Comparison of ENCODE assay signal across 8 mouse cellular contexts in genomic region chr14:79503371-79504075, GRCm38 (mm10). TPM values are rescaled to one million over a fixed set of nuclear protein-coding genes. Genes with fewer than 3 reads are reported as not detected.
A peak's percentile ranks its signal among the peaks of the same experiment; 100 is the strongest.
DNase-seq lines count a peak whose midpoint lies in the region; ATAC-seq lines count a peak whose summit lies in the region.

No protein-coding gene starts in this region.

- no peaks in the 10 kb centered on the region for H3K4me1 ChIP-seq in forebrain, embryonic 14.5 days (ENCODE audit: control insufficient read depth, insufficient read depth, low read length)
- H3K4me1 ChIP-seq in forebrain, embryonic 15.5 days = no peaks in the 10 kb centered on the region
- peaks cover 43% of the 10 kb centered on the region for H3K4me1 ChIP-seq in heart, embryonic 13.5 days
- H3K4me1 ChIP-seq in limb, embryonic 13.5 days = peaks cover 20% of the 10 kb centered on the region

- H3K9ac ChIP-seq in forebrain, embryonic 14.5 days (ENCODE audit: low read length) = no peak overlapping the region
- H3K9ac ChIP-seq in forebrain, embryonic 15.5 days (replicated peaks) = no peak overlapping the region
- H3K9ac ChIP-seq in heart, embryonic 13.5 days = no peak overlapping the region
- H3K9ac ChIP-seq in limb, embryonic 13.5 days = no peak overlapping the region

- no peak for ATAC-seq in forebrain, embryonic 14.5 days
- ATAC-seq in forebrain, embryonic 15.5 days (replicated peaks) = no peak
- no peak for ATAC-seq in heart, embryonic 13.5 days (ENCODE audit: extremely low read depth, insufficient number of reproducible peaks, low FRiP score, low TSS enrichment)
- ATAC-seq in limb, embryonic 13.5 days (ENCODE audit: low FRiP score, low read depth) = no peak
- ATAC-seq in erythroblast, adult 5-6 weeks (replicated peaks; ENCODE audit: low FRiP score, poor library complexity, severe bottlenecking) = no peak

- H3K36me3 ChIP-seq in forebrain, embryonic 14.5 days (ENCODE audit: control insufficient read depth, insufficient read depth, low read length) = no peaks in the 10 kb centered on the region
- no peaks in the 10 kb centered on the region for H3K36me3 ChIP-seq in forebrain, embryonic 15.5 days
- peaks cover 8% of the 10 kb centered on the region for H3K36me3 ChIP-seq in heart, embryonic 13.5 days
- H3K36me3 ChIP-seq in limb, embryonic 13.5 days = peaks cover 5% of the 10 kb centered on the region; the same call in 1 of the 2 replicates

- no peak overlapping the region for H3K27ac ChIP-seq in forebrain, embryonic 14.5 days (ENCODE audit: low read depth, low read length)
- H3K27ac ChIP-seq in forebrain, embryonic 15.5 days (replicated peaks) = no peak overlapping the region
- H3K27ac ChIP-seq in heart, embryonic 13.5 days (replicated peaks) = peak overlapping the region; percentile 74
- peak overlapping the region; percentile 48; the same call in 1 of the 2 replicates for H3K27ac ChIP-seq in limb, embryonic 13.5 days

- WGBS in forebrain, embryonic 14.5 days = 59% methylated on average over 5 of the region's 5 CpGs
- WGBS in forebrain, embryonic 15.5 days = 54% methylated on average over 5 of the region's 5 CpGs
- WGBS in heart, embryonic 13.5 days = 47% methylated on average over 5 of the region's 5 CpGs
- WGBS in limb, embryonic 13.5 days = 50% methylated on average over 5 of the region's 5 CpGs

- H3K27me3 ChIP-seq in forebrain, embryonic 14.5 days (replicated peaks; ENCODE audit: control insufficient read depth, insufficient read depth, low read length) = no peaks in the 10 kb centered on the region
- no peaks in the 10 kb centered on the region for H3K27me3 ChIP-seq in forebrain, embryonic 15.5 days
- no peaks in the 10 kb centered on the region for H3K27me3 ChIP-seq in heart, embryonic 13.5 days (replicated peaks)
- H3K27me3 ChIP-seq in limb, embryonic 13.5 days = no peaks in the 10 kb centered on the region

- DNase-seq in forebrain, embryonic 14.5 days (ENCODE audit: low spot score) = peak; percentile 33
- DNase-seq in 416B (ENCODE audit: low read depth) = peak; percentile 43
- no peak for DNase-seq in right cerebral cortex, postnatal 10 days (ENCODE audit: low spot score in 2 of 2)
- DNase-seq in layer of hippocampus, adult 8-10 months (ENCODE audit: low spot score in 2 of 2) = no peak

- no peak overlapping the region for H3K4me3 ChIP-seq in forebrain, embryonic 14.5 days (ENCODE audit: low read depth, low read length)
- H3K4me3 ChIP-seq in forebrain, embryonic 15.5 days = no peak overlapping the region
- no peak overlapping the region for H3K4me3 ChIP-seq in heart, embryonic 13.5 days
- no peak overlapping the region for H3K4me3 ChIP-seq in limb, embryonic 13.5 days

- no peaks in the 10 kb centered on the region for H3K9me3 ChIP-seq in forebrain, embryonic 14.5 days (replicated peaks; ENCODE audit: control insufficient read depth, low read length)
- H3K9me3 ChIP-seq in forebrain, embryonic 15.5 days = no peaks in the 10 kb centered on the region
- no peaks in the 10 kb centered on the region; the same call in 1 of the 2 replicates for H3K9me3 ChIP-seq in heart, embryonic 13.5 days
- H3K9me3 ChIP-seq in limb, embryonic 13.5 days = no peaks in the 10 kb centered on the region

- H3K4me2 ChIP-seq in forebrain, embryonic 14.5 days (ENCODE audit: low read length) = no peak overlapping the region
- H3K4me2 ChIP-seq in forebrain, embryonic 15.5 days (replicated peaks) = no peak overlapping the region
- no peak overlapping the region; the same call in 1 of the 2 replicates for H3K4me2 ChIP-seq in heart, embryonic 13.5 days
- no peak overlapping the region for H3K4me2 ChIP-seq in limb, embryonic 13.5 days (replicated peaks)

RNA-seq across cellular contexts. Expression of gene Wbp4, which starts 22.2 kb away (rescaled TPM):
- 43.9 and 48.6 TPM in 2 replicates for polyA plus RNA-seq in forebrain, embryonic 14.5 days (2014; fragmentation: Nextera tagmentation; extraction: Ambion mirVana)
- 43.4 and 46.8 TPM in 2 replicates for polyA plus RNA-seq in forebrain, embryonic 15.5 days (2015; fragmentation: Nextera tagmentation; extraction: Ambion mirVana)
- 24.5 and 26.4 TPM in 2 replicates for polyA plus RNA-seq in heart, embryonic 13.5 days (2015; fragmentation: Nextera tagmentation; extraction: Ambion mirVana)
- polyA plus RNA-seq in limb, embryonic 13.5 days (2015; fragmentation: Nextera tagmentation; extraction: Ambion mirVana) = 48.5 and 49.5 TPM in 2 replicates
- 12.1 and 13.0 TPM in 2 replicates for total RNA-seq in erythroblast, adult 5-6 weeks (2015; ENCODE audit: low replicate concordance)
- total RNA-seq in erythroblast, adult 5-6 weeks (2017; ENCODE audit: low replicate concordance) = 30.7 and 45.6 TPM in 2 replicates
- total RNA-seq in layer of hippocampus, adult 8-10 months (2022) = 10 to 100 TPM; 47.9 to 53.4 (median 48.8) TPM

RNA-seq across cellular contexts. Expression of gene Elf1, which starts 22.5 kb away (rescaled TPM):
- 1.9 and 2.7 TPM in 2 replicates for polyA plus RNA-seq in forebrain, embryonic 14.5 days (2014; fragmentation: Nextera tagmentation; extraction: Ambion mirVana)
- polyA plus RNA-seq in forebrain, embryonic 15.5 days (2015; fragmentation: Nextera tagmentation; extraction: Ambion mirVana) = 3.3 and 3.7 TPM in 2 replicates
- polyA plus RNA-seq in heart, embryonic 13.5 days (2015; fragmentation: Nextera tagmentation; extraction: Ambion mirVana) = 7.2 and 8.0 TPM in 2 replicates
- 9.2 and 9.9 TPM in 2 replicates for polyA plus RNA-seq in limb, embryonic 13.5 days (2015; fragmentation: Nextera tagmentation; extraction: Ambion mirVana)
- 38.8 and 45.6 TPM in 2 replicates for total RNA-seq in erythroblast, adult 5-6 weeks (2015; ENCODE audit: low replicate concordance)
- total RNA-seq in erythroblast, adult 5-6 weeks (2017; ENCODE audit: low replicate concordance) = 83.8 and 92.9 TPM in 2 replicates
- total RNA-seq in layer of hippocampus, adult 8-10 months (2022) = 1 to 10 TPM; 4.2 to 7.9 (median 6.2) TPM

RNA-seq across cellular contexts. Expression of gene Kbtbd6, which starts 51.9 kb away (rescaled TPM):
- polyA plus RNA-seq in forebrain, embryonic 14.5 days (2014; fragmentation: Nextera tagmentation; extraction: Ambion mirVana) = 3.0 and 3.1 TPM in 2 replicates
- 3.0 and 4.0 TPM in 2 replicates for polyA plus RNA-seq in forebrain, embryonic 15.5 days (2015; fragmentation: Nextera tagmentation; extraction: Ambion mirVana)
- polyA plus RNA-seq in heart, embryonic 13.5 days (2015; fragmentation: Nextera tagmentation; extraction: Ambion mirVana) = 1.4 and 2.5 TPM in 2 replicates
- polyA plus RNA-seq in limb, embryonic 13.5 days (2015; fragmentation: Nextera tagmentation; extraction: Ambion mirVana) = 3.4 and 3.7 TPM in 2 replicates
- 0.96 and 2.1 TPM in 2 replicates for total RNA-seq in erythroblast, adult 5-6 weeks (2015; ENCODE audit: low replicate concordance)
- 2.6 and 3.6 TPM in 2 replicates for total RNA-seq in erythroblast, adult 5-6 weeks (2017; ENCODE audit: low replicate concordance)
- total RNA-seq in layer of hippocampus, adult 8-10 months (2022) = 1 to 10 TPM in 3 of 4 experiments, under 1 TPM in 1; 0.89 to 1.2 (median 1.1) TPM

Comparison
In these comparisons a context has a peak if more than half of its experiments do, and no peak if none do; other contexts are left out.
1. DNase-seq: peak in forebrain, embryonic 14.5 days (single experiment) and 416B (single experiment); none in right cerebral cortex, postnatal 10 days (0 of 2) and layer of hippocampus, adult 8-10 months (0 of 2).
2. H3K27ac ChIP-seq: peak in heart, embryonic 13.5 days (single experiment) and limb, embryonic 13.5 days (single experiment); none in forebrain, embryonic 14.5 days (single experiment) and forebrain, embryonic 15.5 days (single experiment).